Mouse (Mus musculus) forebrain, embryonic 11.5 days (tissue): ENCODE measurements around the gene Dph1. TPM values are rescaled to one million over a fixed set of nuclear protein-coding genes. Genes with fewer than 3 reads are reported as not detected.

Experiments
- ATAC-seq: fragments of 200-750 bp; cut with Nextera tagmentation; replicated peaks from 2 replicates; pipeline ENCODE4 v1.8.0; 2017; ENCODE audit warnings: moderate TSS enrichment; ENCODE audit not compliant: low FRiP score
- DNase-seq: peaks from one replicate; pipeline ENCODE4 v3.0.0-alpha.2; 2017; ENCODE audit warnings: low spot score
- H3K27ac ChIP-seq: fragments of 300-500 bp; sonication (generic); 2 replicates; pipeline ENCODE4 v1.5.1; 2014; ENCODE audit warnings: low read depth, low read length
- H3K27me3 ChIP-seq: fragments of 300-500 bp; sonication (generic); 2 replicates; pipeline ENCODE4 v1.6.1; 2014; ENCODE audit warnings: mild to moderate bottlenecking, low read length, mixed read lengths; ENCODE audit not compliant: control insufficient read depth, insufficient read depth
- H3K36me3 ChIP-seq: fragments of 300-500 bp; sonication (generic); 2 replicates; pipeline ENCODE4 v1.6.1; 2014; ENCODE audit warnings: mild to moderate bottlenecking, low read length, moderate library complexity, mixed read lengths; ENCODE audit not compliant: control insufficient read depth, insufficient read depth
- H3K4me1 ChIP-seq: fragments of 300-500 bp; sonication (generic); replicated peaks from 2 replicates; pipeline ENCODE4 v1.6.1; 2014; ENCODE audit warnings: low read length, mixed read lengths; ENCODE audit not compliant: control insufficient read depth, insufficient read depth
- H3K4me2 ChIP-seq: fragments of 300-500 bp; sonication (generic); 2 replicates; pipeline ENCODE4 v1.6.1; 2014; ENCODE audit warnings: low read depth, mild to moderate bottlenecking, low read length, moderate library complexity, mixed read lengths; ENCODE audit not compliant: severe bottlenecking
- H3K4me3 ChIP-seq: fragments of 300-500 bp; sonication (generic); 2 replicates; pipeline ENCODE4 v1.5.1; 2014; ENCODE audit warnings: low read depth, low read length
- H3K9ac ChIP-seq: fragments of 300-500 bp; sonication (generic); 2 replicates; pipeline ENCODE4 v1.6.1; 2014; ENCODE audit warnings: low read length
- H3K9me3 ChIP-seq: fragments of 300-500 bp; sonication (generic); 2 replicates; pipeline ENCODE4 v1.6.1; 2016; ENCODE audit warnings: low read length, mixed read lengths; ENCODE audit not compliant: control insufficient read depth
- WGBS: fragments of 180-500 bp; shearing (Covaris S2); extraction: QIAGEN DNeasy Blood & Tissue Kit; methylation state at CpG from one replicate; pipeline ENCODE4 v1.1.7; 2014; 5-methylcytosine and 5-hydroxymethylcytosine counted together
- polyA plus RNA-seq: library from polyadenylated mRNA; unstranded; fragments of >200 nt; fragmentation: Nextera tagmentation; extraction: Ambion mirVana; gene quantifications from 2 replicates; pipeline ENCODE4 v1.2.1, GENCODE M21; 2014

Dph1 gene
- polyA plus RNA-seq, 1 experiment from 2014 or later, result 21.8 TPM

DNA sequence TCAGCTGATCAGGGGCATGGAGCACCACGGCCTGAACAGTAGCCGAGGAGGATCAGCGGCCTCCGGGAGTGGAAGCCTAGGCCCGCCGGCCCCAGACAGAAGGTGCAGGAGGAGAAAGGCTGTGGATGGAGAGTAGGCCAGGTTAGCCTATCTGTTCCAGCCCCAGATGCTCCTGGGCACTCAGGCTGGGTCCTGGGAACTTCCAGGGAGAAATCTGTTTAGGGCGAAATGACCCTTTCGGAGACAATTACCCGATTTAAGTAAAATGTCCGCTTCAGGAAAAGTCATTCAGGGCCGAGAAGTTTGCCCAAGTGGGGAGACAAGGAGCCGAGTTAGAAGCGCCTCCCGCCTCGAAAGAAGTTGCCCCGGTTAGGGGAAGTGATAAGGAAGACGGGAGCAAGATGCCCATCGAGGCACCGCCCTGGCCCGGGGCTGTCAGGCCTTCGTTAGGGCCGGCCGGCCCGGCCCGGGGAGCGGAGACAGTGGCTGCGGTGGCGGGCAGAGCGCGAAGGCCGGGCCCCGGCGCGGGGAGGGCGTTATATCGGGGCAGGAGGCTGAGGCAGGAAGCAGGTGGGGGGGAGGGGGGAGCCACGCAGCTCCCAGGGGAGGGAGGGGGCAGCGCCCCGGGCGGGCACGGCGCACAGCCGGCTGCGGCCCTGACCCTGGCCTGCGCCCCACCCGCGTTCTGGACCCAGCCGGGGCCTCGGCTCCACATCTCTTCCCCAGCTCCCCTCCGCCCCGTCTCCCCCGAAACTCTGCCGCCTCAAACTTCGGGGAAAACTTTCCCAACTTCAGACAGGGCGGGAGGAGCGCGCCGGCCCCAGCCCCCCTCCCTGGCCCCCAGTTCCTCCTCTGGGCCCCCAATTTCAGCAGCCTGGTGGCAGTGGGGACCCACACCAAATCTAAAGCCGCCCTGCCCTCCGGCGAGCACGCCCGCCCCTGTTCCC, 23.1 kb downstream of the Dph1 start:
- DNase-seq (peak; percentile 69), ATAC-seq (no peak)
- Histone ChIP-seq H3K36me3 (no peaks in the 10 kb centered on the region), H3K4me1 (peaks cover 35% of the 10 kb centered on the region), H3K27ac (no peak overlapping the region), H3K4me2 (peak overlapping the region; percentile 74), H3K27me3 (peaks cover 97% of the 10 kb centered on the region), H3K9me3 (no peaks in the 10 kb centered on the region), H3K4me3 (peak overlapping the region; percentile 40), H3K9ac (peak overlapping the region; percentile 27; the same call in 1 of the 2 replicates)
- WGBS, result 1% methylated on average over 42 of the region's 63 CpGs

DNA sequence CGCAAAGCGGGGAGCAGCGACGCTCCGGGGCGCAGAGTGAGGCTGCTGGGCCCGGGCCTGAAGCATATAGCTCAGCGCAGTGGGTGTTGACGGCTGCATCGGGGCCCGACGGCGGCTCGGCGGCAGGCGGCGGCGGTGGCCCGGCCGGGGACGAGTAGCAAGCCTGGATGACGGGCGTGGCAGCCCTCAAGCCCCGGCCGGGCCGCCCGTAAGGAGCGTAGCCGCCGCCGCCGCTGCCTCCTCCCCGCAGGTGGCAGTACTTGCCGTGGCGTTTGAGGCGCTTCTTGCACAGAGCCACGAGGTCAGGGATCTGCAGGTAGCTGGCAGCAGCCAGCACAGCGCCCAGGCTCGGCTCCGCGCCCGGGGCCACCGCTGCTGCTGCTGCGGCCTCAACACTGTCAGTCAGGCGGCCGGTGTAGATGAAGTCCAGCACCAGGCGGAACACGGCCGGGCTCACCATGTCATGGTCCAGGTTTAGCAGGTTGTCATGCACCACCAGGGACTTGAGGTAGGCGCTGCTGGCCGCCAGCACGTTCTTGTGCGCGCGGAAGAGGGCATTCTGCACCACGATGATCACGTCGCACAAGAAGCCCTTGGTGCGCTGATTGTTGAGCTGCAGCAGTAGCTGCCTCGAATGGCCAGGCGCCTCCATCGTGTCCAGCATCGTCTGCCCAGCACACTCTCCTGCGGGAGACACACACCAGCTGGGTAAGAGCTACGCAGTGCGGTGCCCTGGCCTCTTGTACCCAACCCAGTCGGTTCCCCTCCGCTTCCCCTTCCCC, 24.0 kb downstream of the Dph1 start:
- H3K27me3 ChIP-seq, result peaks cover 88% of the 10 kb centered on the region
- H3K4me3 ChIP-seq, result peak overlapping the region; percentile 40
- ATAC-seq (no peak), DNase-seq (peak; percentile 71)
- peak overlapping the region; percentile 21; the same call in 1 of the 2 replicates for H3K4me2 ChIP-seq
- H3K27ac ChIP-seq, result no peak overlapping the region
- peaks cover 27% of the 10 kb centered on the region for H3K4me1 ChIP-seq
- peak overlapping the region; percentile 10; the same call in 1 of the 2 replicates for H3K9ac ChIP-seq
- WGBS, result 2% methylated on average over 68 of the region's 68 CpGs
- no peaks in the 10 kb centered on the region for H3K9me3 ChIP-seq
- H3K36me3 ChIP-seq, result no peaks in the 10 kb centered on the region

DNA sequence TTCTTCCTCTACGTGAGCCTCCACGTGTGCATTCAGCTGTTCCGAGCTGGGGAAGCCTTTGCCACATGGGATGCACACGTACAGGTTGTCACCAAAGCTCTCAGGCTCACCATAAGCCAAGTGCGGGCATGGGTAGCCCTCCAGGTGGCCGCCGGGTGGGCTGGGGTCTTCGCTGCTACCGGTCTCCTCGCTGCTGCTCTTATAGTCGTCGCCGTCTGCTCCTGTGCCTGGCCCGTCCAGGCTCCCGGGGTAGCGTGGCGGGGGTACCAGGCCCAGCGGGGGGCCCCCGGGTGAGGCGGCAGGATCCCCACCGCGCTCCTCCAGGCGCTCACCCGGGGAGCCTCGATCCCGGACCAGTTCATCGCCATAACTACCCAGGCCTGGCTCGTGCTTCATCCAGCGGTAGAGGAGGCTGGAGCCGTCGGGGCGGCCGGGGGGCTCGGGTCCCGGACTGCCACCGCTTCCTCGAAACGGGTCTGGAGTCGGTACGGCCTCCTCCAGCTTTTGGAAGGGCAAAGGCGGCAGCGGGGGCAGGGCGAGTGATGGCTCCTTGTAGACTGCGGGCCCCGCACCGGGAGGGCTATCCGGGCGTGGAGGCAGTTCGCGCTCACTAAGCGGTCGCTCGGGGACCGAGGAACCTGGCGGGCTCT, 24.7 kb downstream of the Dph1 start:
- Histone ChIP-seq H3K27ac (no peak overlapping the region), H3K4me1 (peaks cover 22% of the 10 kb centered on the region), H3K4me3 (peak overlapping the region; percentile 40), H3K4me2 (peak overlapping the region; percentile 21; the same call in 1 of the 2 replicates), H3K36me3 (no peaks in the 10 kb centered on the region), H3K9ac (peak overlapping the region; percentile 10; the same call in 1 of the 2 replicates), H3K9me3 (no peaks in the 10 kb centered on the region), H3K27me3 (peaks cover 81% of the 10 kb centered on the region)
- ATAC-seq (no peak), DNase-seq (peak; percentile 68)
- 3% methylated on average over 55 of the region's 55 CpGs for WGBS

- ATAC-seq, result no peak
- no peak overlapping the region for H3K27ac ChIP-seq
- peaks cover 74% of the 10 kb centered on the region for H3K27me3 ChIP-seq
- no peak overlapping the region for H3K4me2 ChIP-seq
- H3K9ac ChIP-seq, result no peak overlapping the region
- no peaks in the 10 kb centered on the region for H3K9me3 ChIP-seq
- DNase-seq, result peak; percentile 81
- 4% methylated on average over 54 of the region's 54 CpGs for WGBS
- H3K4me1 ChIP-seq, result peaks cover 22% of the 10 kb centered on the region
- no peaks in the 10 kb centered on the region for H3K36me3 ChIP-seq
- H3K4me3 ChIP-seq, result peak overlapping the region; percentile 9; the same call in 1 of the 2 replicates
Measured at GRCm38 (mm10) chr11:75165441-75166192, 25.4 kb downstream of the Dph1 start.

DNA sequence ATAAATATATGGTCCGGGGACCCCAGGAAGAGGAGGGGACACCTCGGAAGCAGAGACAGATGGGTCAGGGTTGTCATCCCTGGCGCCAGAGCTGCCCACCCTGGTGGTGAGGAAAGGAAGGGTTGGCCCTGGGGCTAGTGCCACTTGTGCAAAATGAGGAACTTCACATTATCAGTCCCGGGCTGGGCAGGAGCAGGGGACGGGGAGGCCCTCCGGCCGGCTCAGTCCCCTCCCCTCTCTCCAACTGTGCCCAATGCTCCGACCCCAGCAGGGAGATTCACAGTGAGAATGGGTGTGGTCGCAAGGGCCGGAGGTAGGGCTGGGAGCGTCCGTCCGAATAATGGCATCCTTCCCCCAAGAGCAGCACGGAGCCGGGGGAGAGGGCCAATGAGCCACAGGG, 26.3 kb downstream of the Dph1 start:
- H3K4me2 ChIP-seq, result no peak overlapping the region
- peaks cover 18% of the 10 kb centered on the region for H3K4me1 ChIP-seq
- H3K9ac ChIP-seq, result no peak overlapping the region
- no peaks in the 10 kb centered on the region for H3K9me3 ChIP-seq
- H3K27ac ChIP-seq, result no peak overlapping the region
- peaks cover 65% of the 10 kb centered on the region for H3K27me3 ChIP-seq
- DNase-seq, result no peak
- ATAC-seq, result no peak
- no peak overlapping the region for H3K4me3 ChIP-seq
- WGBS, result 18% methylated on average over 15 of the region's 15 CpGs
- H3K36me3 ChIP-seq, result no peaks in the 10 kb centered on the region

DNA sequence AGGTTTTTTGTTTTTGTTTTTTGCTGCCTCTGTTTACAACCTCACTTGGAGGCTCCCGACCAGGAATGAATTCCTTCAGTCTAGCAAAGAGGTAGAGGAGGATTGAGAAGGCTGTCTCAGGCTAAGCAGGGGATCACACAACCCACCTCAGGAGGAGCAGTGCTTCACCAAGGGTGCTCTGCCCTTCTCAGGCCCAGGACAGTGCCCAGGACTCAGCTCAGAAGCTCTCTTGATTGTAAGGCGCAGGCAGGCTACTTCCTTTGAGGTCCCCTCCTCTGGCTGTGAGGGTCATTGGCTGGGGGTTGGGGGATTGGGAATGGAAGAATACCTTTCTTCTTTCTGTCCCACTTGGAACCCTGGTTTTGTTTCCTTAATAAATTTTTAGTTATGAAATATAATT, 27.0 kb downstream of the Dph1 start:
- no peaks in the 10 kb centered on the region for H3K9me3 ChIP-seq
- DNase-seq, result no peak
- no peak overlapping the region for H3K9ac ChIP-seq
- peaks cover 18% of the 10 kb centered on the region for H3K4me1 ChIP-seq
- no peaks in the 10 kb centered on the region for H3K36me3 ChIP-seq
- H3K4me2 ChIP-seq, result no peak overlapping the region
- peaks cover 58% of the 10 kb centered on the region for H3K27me3 ChIP-seq
- H3K4me3 ChIP-seq, result no peak overlapping the region
- ATAC-seq, result no peak
- WGBS, result 86% methylated on average over 2 of the region's 2 CpGs
- no peak overlapping the region for H3K27ac ChIP-seq

DNA sequence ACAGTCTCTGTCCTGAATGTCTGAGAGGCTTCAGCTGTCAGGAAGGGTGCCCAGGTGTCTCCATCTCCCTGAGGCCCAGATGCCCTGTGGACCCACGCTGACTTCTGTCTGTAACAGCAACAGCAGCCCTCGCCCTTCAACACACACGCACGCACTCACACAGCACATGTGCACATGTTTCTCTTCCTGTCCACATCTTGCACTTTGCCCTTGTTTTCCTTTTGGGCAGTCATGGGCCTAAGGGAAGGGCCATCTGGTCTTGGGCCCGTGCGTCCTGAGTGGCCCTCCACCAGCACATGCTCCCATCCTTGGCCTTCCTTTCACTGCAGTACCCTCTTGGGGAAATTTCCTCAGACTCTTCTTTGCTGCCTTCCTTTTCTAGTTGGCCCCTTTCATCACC, 27.7 kb downstream of the Dph1 start:
- Histone ChIP-seq H3K4me1 (peaks cover 12% of the 10 kb centered on the region), H3K36me3 (no peaks in the 10 kb centered on the region), H3K4me3 (no peak overlapping the region), H3K9me3 (no peaks in the 10 kb centered on the region), H3K27me3 (peaks cover 51% of the 10 kb centered on the region), H3K27ac (no peak overlapping the region), H3K9ac (no peak overlapping the region), H3K4me2 (no peak overlapping the region)
- WGBS, result 87% methylated on average over 6 of the region's 6 CpGs
- DNase-seq, result no peak
- ATAC-seq, result no peak
